Mouse (Mus musculus): ENCODE measurements around the gene Gm3880.
"Not testable (repeated sequence)": the region's sequence is repeated elsewhere in the genome, so short reads cannot be mapped to it uniquely, and the experiment has no call there.

The Gm3880 gene

DNA sequence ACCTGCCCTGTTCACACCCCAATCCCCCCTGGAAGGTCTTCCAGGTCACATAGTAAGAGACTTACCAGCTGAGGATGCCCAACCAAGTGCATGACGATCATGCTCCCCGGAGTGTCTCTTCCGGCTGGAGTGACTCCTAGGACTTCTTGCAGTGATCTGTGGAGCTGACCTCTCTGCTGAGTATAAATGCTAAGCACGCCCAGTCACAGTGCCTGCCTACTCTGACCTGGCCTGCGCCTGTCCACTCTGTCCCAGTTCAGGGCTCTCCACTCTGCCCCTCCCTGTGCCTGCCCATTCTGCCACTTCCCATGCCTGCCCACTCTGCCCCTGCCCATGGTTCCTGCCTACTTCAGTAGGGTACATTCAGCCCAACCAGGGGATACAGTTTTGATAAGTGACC lies at the start of gene Gm3880:
Gm3880 (minus strand) TSS at position 101 of the 400 bp plus-strand sequence.
- DNase-seq (ENCODE audit: low spot score), result not testable (repeated sequence)

DNA sequence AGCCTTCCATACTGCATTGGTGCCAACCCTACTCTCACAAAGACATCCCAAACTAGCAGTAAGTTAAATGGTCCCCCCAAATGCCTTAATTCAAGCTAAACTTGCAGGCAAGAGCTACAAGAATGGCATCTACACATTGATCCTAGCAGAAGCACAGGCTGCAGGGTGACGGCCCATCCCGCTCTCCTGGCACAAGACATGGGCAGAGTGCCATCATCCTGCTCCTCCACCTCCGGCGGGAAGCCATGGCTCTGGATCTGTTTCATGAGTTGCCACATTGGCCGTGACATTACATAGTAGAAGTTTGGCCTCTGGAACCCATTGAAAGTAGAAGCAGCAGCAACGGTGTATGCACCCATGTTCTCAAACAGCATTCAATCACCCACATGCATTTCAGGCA lies 37.5 kb upstream of the Gm3880 start:
- not testable (repeated sequence) for DNase-seq (ENCODE audit: low spot score)

DNA sequence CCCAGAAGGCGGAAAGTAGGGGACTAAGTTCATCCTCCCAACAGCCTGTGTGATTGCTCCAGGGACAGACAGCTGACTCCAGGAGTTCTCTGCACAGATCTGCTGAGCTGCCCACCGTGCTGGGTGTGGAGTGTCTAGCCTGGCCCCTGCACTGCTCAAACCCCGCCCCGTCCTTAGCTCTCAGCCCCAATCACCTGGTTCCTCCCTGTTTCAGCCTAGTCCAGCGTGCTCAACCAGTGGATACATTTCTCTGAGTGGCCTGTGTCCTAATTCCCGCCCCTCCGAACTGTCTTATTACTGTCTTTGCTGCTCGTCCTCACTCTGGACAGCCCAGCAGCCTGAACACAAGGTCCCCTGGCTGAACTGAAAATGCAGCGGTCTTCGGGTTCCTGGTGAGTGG lies 20.8 kb upstream of the Gm3880 start, which contains the start of the genes Gm9112 and Dmrtc1b:
Gm9112 (minus strand) TSS at position 101 of the 400 bp plus-strand sequence.
Dmrtc1b (plus strand) TSS at position 331 of the 400 bp plus-strand sequence.
- DNase-seq (ENCODE audit: low spot score), result not testable (repeated sequence)

DNA sequence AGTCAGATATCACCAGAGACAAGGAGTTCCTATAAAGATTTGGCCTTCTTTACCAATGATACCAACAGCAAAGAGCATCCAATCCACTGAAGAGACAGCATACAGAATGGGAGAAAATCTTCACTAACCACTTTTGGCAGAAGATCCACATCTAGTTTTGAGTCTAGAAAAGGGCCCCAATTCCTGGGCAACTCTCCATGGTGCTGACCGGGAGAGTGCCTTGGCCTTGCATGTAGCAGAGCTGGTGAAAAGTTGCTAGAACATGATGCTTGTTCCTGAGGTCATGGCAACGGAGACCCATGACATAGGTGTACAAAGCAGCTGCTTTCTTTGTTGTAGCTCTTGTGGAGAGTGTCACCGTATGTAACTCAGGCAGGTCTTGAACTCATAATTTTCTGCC lies 13.9 kb upstream of the Gm3880 start:
- peak; percentile 57 for DNase-seq (ENCODE audit: low spot score)

DNA sequence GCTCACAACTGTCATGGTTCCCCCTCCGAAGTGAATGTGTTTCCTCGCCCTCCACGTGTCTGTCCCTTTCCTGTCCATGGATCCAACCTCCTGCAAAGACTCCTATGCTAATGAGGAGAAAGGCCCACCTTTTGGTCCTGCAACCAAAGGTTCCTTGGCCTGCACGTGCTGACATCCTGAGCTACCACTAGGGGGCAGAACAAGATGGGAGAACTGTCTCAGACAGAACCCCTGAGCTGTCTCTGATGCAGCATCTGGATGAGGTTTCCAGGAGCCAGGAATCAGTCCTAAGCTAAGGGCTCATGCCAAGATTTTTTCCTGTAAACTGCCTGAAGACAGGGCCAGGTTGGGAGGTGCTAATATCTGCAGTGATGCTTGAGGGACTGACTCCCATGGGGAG lies 2.5 kb upstream of the Gm3880 start:
- DNase-seq (ENCODE audit: low spot score), result peak; percentile 47

DNA sequence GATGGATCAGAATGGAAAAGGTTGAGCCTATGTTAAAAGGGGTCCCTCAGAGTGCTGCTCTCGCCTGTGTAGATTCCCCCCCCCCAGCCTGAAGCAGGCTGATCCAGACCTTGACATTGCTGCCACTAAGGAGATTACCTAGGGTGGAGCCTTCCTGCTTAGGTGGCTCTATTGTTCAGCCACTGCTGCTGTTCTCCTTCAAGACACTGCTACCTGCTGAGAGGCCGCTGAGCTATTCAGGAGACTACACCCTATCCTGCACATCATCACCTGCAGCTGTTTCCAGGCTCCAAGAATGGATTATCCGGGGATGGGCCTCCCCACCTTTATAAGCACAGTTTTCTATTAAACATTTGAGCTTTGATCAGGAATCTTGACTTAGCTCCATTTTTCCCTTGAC lies 2.1 kb downstream of the Gm3880 start:
- DNase-seq (ENCODE audit: low spot score), result not testable (repeated sequence)

DNA sequence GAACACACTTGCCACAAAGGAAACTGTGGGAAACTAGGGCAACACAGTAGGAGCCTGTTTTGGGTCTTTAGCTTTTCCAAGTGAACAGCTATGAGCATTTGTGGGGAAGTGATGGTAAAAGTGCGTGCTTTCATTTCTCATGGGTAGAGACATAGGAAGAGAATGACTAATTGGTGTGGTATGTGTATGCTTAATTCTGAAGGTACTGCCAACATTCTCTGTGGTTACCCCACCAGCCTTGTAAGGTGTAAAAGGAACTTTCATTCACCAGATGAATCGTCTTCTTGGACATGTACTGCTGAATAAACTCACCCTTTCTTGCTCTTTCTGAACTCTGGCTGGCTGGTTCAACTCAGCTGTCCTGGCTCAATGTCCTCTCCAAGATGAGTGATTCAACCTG lies 20.1 kb downstream of the Gm3880 start:
- no peak for DNase-seq (ENCODE audit: low spot score)

DNA sequence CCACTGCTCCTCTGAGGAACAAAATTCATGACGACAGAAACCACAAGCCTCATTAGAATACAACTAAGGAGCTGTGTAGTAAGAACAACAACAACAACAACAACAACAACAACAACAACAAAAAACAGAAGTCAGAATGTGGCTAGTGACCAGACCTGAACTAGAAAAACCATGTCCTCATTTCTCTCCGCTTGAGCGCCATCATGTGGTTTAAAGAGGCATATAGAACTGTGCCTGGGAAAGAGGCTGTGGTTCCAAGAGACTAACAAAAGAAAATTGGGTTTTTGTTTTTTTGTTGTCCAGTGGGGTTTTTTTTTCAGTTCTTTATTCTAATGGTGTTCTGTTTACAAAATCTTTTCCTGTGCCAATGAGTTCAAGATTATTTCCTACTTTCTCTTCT lies 26.1 kb downstream of the Gm3880 start:
- DNase-seq (ENCODE audit: low spot score), result peak; percentile 38

DNA sequence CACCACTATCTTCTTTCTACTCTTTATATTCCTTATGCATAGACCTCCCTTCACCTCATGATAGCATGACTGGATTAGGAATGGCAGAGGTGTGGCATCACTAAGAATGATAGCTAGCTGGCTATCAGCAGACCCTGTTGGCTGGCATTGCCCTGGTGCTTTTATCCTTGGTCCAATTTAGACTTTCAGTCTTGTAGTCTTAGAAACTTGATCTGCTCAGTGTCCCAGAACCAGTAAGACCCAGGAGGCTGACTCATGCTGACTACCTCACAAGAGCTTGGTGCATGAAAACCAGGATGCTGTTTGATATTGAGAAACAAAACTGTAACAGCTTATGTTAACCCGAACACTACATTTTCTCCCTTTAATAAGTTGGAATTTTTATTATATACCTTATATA lies 41.1 kb downstream of the Gm3880 start:
- DNase-seq (ENCODE audit: low spot score), result no peak

DNA sequence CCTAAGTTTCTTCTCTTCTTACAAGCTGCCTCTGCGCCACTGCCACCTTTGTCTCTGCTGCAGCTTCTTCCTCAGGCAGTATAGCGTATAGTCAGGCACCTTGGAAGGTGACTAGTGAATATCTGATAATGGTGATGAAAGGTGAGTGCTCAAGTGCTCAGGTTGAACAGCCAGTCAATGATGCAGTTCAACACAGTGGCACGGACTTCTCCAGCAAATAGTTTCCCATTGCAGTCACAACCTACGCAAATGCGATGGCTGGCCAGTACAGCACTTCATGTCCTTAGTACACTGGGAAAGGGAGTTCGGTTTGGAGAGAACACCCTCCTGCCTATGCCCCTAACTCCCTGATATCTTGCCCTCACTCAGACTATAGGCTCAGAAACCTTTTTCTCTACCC lies 41.6 kb downstream of the Gm3880 start:
- no peak for DNase-seq (ENCODE audit: low spot score)

DNA sequence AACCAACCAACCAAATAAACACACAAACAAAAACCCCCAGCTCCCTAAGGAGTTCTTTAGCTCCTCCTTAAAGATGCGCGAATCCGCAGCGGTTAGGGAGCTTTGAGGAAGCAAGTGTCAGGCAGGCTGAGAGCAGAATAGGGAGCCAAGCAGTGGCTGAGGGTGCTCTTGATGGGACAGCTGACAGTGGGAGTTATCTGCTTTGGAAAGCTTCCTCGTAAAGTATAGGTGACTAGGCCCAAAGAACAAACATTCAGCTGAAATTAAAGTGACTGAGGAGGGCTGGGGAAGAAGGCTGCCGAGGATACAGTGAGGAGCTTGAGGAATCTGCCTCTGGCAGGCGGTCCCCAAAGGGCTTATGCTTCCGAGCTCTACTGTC lies 42.2 kb downstream of the Gm3880 start:
- no peak for DNase-seq (ENCODE audit: low spot score)

DNA sequence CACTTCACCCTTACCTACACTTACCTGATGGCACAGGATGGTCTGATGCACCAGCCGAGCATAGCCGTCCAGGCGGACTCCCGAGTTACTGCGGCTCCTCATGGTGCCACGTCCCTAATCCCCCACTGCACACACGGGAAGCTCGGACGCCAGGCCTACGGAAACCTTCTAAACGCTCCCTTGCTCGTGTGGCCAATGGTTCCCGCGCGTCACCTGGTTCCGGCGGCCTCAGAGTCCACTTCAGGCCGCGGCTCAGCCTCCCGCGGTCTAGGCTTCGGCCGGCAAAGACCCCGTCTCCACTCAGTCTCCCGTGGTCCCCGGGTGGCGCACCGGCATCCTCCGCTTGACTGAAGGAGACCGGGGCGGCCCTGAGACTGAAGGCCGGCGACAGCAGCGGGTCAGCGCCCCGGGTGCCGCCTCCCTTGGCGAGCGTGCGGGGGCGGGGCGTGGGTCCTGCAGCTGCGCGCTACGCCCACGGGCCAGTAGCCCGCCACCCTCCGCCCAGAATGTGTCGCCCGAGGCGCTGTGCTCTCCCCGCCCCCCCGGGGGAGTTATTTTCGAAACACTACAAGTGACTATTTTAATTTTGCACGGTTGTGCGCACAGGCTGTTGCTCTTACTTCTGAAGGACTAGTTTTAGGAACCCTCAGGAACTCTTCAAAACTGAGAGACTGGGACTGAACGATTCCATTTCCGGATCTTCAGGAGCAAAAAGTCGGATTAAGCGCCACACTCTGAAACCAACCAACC lies 42.8 kb downstream of the Gm3880 start, which contains the start of gene Phka1:
Phka1 (minus strand) TSS at position 424 of the 750 bp plus-strand sequence.
- peak; percentile 91 for DNase-seq (ENCODE audit: low spot score)
